Mouse (Mus musculus): ENCODE measurements around the gene Tpx2. TPM values are rescaled to one million over a fixed set of nuclear protein-coding genes. Genes with fewer than 3 reads are reported as not detected.

Gene Tpx2
- polyA plus RNA-seq, 1 experiment from 2014 or later, result 14.8 TPM

DNA sequence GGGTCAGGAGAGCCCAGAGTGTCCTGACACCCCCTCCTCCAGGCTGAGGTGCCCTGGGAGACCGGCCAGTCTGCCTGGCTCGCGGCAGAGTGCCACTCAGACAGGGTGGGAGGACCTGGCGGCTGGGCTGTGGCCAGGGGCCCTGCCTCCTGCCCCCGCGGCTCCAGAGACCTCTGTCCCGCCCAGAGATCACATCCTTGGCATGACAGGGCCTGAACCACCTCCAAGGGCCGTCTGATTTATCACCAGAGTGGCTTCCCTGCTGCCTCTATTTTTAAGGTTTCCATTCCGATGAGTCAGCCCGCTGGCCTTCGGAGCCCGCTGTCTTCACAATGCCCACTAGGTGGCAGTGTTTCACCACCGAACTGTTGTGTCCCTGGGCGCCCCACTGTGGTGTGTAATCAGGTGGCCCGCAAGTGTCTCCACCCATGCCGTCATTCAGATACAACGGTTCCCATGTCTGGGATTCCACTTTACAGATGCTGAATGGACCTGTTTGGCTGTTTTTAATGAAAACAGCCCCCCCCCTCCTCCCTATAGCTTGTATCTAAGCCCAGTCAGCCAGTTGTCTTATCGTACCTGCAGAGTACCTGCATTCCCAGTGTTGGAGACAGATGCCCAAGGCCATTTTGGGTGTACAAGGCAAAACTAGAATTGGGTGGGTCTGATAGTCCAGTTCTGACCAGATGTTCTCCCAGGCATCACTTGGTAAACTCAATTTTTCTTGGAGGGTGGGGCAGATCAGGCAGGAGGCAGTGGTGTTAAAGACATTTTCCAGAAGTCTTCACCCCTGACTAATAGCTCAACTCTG lies 66.8 kb downstream of the Tpx2 start:
- ATAC-seq, result peak; percentile 87
- peaks cover 23% of the 10 kb centered on the region for H3K27me3 ChIP-seq (replicated peaks; ENCODE audit: control insufficient read depth, insufficient read depth, low read length)
- H3K9ac ChIP-seq (ENCODE audit: low read depth, low read length), result peak overlapping the region; percentile 65

DNA sequence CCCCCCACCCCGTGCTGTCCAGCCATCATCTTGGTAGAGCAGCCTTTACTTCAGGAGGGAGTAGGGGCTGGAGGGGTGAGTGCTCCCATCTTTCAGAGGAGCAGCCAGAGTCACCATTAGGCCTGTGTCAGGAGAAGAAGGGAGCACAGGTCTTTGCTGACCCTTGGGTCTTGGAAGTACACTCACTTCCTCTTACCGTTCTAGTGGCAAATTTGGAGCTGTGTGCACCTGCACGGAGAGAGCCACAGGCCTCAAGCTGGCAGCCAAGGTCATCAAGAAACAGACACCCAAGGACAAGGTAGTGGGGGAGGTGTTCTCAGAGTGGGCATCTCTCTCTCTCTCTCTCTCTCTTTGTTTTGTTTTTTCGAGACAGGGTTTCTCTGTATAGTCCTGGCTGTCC lies 67.7 kb downstream of the Tpx2 start:
- H3K4me2 ChIP-seq (ENCODE audit: low read length), result no peak overlapping the region
- no peaks in the 10 kb centered on the region for H3K9me3 ChIP-seq (ENCODE audit: control insufficient read depth, low read length)
- no peaks in the 10 kb centered on the region for H3K36me3 ChIP-seq (ENCODE audit: control insufficient read depth, insufficient read depth, low read length)
- 67% methylated on average over 4 of the region's 4 CpGs for WGBS
- peaks cover 8% of the 10 kb centered on the region for H3K4me1 ChIP-seq (ENCODE audit: control insufficient read depth, insufficient read depth, low read depth, low read length)
- H3K9ac ChIP-seq (ENCODE audit: low read depth, low read length), result no peak overlapping the region
- H3K27ac ChIP-seq (ENCODE audit: low read depth, low read length), result no peak overlapping the region
- no peak for ATAC-seq
- H3K4me3 ChIP-seq (ENCODE audit: low read length), result no peak overlapping the region
- peaks cover 23% of the 10 kb centered on the region for H3K27me3 ChIP-seq (replicated peaks; ENCODE audit: control insufficient read depth, insufficient read depth, low read length)

More for the DNA sequence above, 66.8 kb downstream of the Tpx2 start:
- H3K9me3 ChIP-seq (ENCODE audit: control insufficient read depth, low read length), result no peaks in the 10 kb centered on the region
- H3K4me2 ChIP-seq (ENCODE audit: low read length), result peak overlapping the region; percentile 67
- peak overlapping the region; percentile 35 for H3K4me3 ChIP-seq (ENCODE audit: low read length)
- H3K36me3 ChIP-seq (ENCODE audit: control insufficient read depth, insufficient read depth, low read length), result no peaks in the 10 kb centered on the region
- no peak overlapping the region for H3K27ac ChIP-seq (ENCODE audit: low read depth, low read length)
- peaks cover 8% of the 10 kb centered on the region for H3K4me1 ChIP-seq (ENCODE audit: control insufficient read depth, insufficient read depth, low read depth, low read length)
- WGBS, result 3% methylated on average over 18 of the region's 18 CpGs

DNA sequence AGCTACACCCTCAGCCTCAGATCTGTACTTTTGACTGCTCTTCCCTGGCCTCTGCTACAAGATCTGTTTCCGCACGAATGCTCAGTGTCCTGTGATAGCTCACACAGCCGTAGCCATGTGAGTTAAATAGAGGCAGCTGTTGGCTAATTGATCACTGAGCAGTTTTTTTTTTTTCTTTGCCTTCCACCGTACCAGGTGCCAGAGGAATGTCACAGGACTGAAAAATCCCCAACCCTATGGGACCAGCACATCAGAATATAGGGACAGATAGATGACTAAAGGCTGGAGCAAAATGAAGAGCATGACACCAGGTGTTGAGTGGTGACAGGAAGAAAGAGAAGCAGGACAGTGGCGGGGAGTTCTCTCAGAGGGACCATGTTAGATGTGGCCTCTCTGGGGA lies 68.3 kb downstream of the Tpx2 start:
- H3K4me2 ChIP-seq (ENCODE audit: low read length), result no peak overlapping the region
- H3K9ac ChIP-seq (ENCODE audit: low read depth, low read length), result no peak overlapping the region
- peaks cover 8% of the 10 kb centered on the region for H3K4me1 ChIP-seq (ENCODE audit: control insufficient read depth, insufficient read depth, low read depth, low read length)
- WGBS, result 55% methylated on average over 5 of the region's 5 CpGs
- H3K4me3 ChIP-seq (ENCODE audit: low read length), result no peak overlapping the region
- ATAC-seq, result no peak
- H3K27ac ChIP-seq (ENCODE audit: low read depth, low read length), result no peak overlapping the region
- H3K27me3 ChIP-seq (replicated peaks; ENCODE audit: control insufficient read depth, insufficient read depth, low read length), result peaks cover 19% of the 10 kb centered on the region
- no peaks in the 10 kb centered on the region for H3K9me3 ChIP-seq (ENCODE audit: control insufficient read depth, low read length)
- H3K36me3 ChIP-seq (ENCODE audit: control insufficient read depth, insufficient read depth, low read length), result no peaks in the 10 kb centered on the region

DNA sequence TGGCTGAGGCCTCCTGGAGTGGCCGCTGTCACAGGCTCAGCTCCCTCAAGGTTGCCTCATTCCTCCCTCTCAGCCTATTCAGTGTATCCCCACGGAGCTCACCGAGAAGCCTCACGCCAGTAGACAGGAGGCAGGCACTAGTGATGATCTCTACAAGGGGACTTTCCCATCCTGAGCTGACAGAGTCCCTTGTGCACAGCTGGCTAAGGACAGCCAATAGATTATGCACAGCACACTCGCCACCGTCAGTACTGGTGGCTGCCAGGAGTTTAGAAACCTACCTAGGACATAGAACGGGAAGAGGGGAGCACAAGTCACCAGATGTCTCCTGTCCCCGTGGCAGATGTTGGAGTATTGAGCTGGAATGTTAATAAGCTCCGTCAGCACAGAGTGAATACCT lies 69.9 kb downstream of the Tpx2 start:
- H3K27ac ChIP-seq (ENCODE audit: low read depth, low read length), result no peak overlapping the region
- 57% methylated on average over 9 of the region's 9 CpGs for WGBS
- H3K9ac ChIP-seq (ENCODE audit: low read depth, low read length), result no peak overlapping the region
- H3K4me2 ChIP-seq (ENCODE audit: low read length), result no peak overlapping the region
- peaks cover 8% of the 10 kb centered on the region for H3K4me1 ChIP-seq (ENCODE audit: control insufficient read depth, insufficient read depth, low read depth, low read length)
- H3K4me3 ChIP-seq (ENCODE audit: low read length), result no peak overlapping the region
- H3K36me3 ChIP-seq (ENCODE audit: control insufficient read depth, insufficient read depth, low read length), result no peaks in the 10 kb centered on the region
- H3K9me3 ChIP-seq (ENCODE audit: control insufficient read depth, low read length), result no peaks in the 10 kb centered on the region
- peaks cover 12% of the 10 kb centered on the region for H3K27me3 ChIP-seq (replicated peaks; ENCODE audit: control insufficient read depth, insufficient read depth, low read length)
- ATAC-seq, result no peak

DNA sequence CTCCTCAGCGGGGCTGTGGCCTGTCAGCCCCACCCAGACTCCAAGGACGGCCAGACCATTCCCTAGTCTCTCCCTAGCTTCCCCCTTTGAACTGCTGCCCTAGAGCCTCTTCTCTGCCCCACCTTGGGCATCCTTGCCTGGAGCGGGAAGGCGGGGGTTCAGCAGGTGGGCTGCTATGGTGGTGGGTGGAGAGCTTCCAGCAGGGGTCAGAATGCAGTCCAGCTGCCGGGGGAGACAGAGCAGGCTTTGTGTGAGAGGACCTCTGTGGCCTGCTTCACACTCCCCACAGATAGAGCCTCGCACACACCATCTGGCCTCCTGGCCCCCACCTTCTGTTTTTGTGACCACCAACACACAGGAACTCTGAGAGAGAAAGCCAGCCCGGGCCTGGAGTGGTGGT lies 74.6 kb downstream of the Tpx2 start:
- no peak overlapping the region for H3K9ac ChIP-seq (ENCODE audit: low read depth, low read length)
- H3K4me2 ChIP-seq (ENCODE audit: low read length), result no peak overlapping the region
- H3K4me1 ChIP-seq (ENCODE audit: control insufficient read depth, insufficient read depth, low read depth, low read length), result no peaks in the 10 kb centered on the region
- H3K27ac ChIP-seq (ENCODE audit: low read depth, low read length), result no peak overlapping the region
- no peaks in the 10 kb centered on the region for H3K36me3 ChIP-seq (ENCODE audit: control insufficient read depth, insufficient read depth, low read length)
- no peaks in the 10 kb centered on the region for H3K9me3 ChIP-seq (ENCODE audit: control insufficient read depth, low read length)
- no peak overlapping the region for H3K4me3 ChIP-seq (ENCODE audit: low read length)
- ATAC-seq, result no peak
- no peaks in the 10 kb centered on the region for H3K27me3 ChIP-seq (replicated peaks; ENCODE audit: control insufficient read depth, insufficient read depth, low read length)
- WGBS, result 39% methylated on average over 7 of the region's 7 CpGs

DNA sequence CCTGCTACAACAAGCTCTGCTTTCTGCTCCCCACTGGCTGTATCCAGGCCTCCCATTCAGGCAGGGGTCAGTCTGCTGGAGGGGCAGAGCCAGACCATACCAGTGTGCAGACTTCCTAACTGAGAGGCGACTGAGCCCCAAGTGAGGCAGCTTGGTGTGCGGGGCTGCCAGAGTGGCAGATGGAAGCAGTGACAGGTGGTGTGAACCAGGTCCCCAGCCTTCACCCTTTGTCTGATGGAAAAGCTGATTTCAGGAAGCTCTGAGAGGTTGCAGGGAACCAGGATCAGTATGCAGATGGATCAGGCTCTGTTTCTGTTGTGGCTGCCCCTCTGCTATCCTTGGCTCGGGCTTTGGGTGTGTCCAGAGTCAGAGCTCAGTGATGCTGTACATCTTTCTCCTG lies 75.9 kb downstream of the Tpx2 start:
- no peaks in the 10 kb centered on the region for H3K27me3 ChIP-seq (replicated peaks; ENCODE audit: control insufficient read depth, insufficient read depth, low read length)
- H3K9ac ChIP-seq (ENCODE audit: low read depth, low read length), result no peak overlapping the region
- no peak overlapping the region for H3K4me3 ChIP-seq (ENCODE audit: low read length)
- no peak overlapping the region for H3K4me2 ChIP-seq (ENCODE audit: low read length)
- no peak for ATAC-seq
- no peaks in the 10 kb centered on the region for H3K36me3 ChIP-seq (ENCODE audit: control insufficient read depth, insufficient read depth, low read length)
- WGBS, result 41% methylated on average over 3 of the region's 3 CpGs
- H3K4me1 ChIP-seq (ENCODE audit: control insufficient read depth, insufficient read depth, low read depth, low read length), result no peaks in the 10 kb centered on the region
- no peaks in the 10 kb centered on the region for H3K9me3 ChIP-seq (ENCODE audit: control insufficient read depth, low read length)
- no peak overlapping the region for H3K27ac ChIP-seq (ENCODE audit: low read depth, low read length)

DNA sequence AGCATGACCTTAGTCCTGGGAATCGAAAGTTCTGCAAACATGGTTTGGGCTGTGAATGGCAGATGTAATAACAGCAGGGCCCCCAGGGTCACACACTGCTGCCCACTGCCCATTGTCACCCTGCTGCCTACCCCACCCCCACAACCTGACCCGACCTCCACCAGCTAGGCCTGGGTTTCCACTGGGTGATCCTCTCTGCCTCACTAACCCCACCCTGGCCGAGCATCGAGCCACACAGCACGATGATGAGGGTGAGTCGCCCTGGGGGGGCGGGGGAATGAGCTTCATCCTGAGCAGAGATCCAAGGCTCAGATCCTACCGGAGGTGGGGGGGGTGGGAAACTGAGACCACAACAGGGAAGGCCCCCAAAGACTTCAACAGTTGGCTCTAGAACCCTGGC lies 76.4 kb downstream of the Tpx2 start:
- no peak overlapping the region for H3K27ac ChIP-seq (ENCODE audit: low read depth, low read length)
- no peaks in the 10 kb centered on the region for H3K4me1 ChIP-seq (ENCODE audit: control insufficient read depth, insufficient read depth, low read depth, low read length)
- no peak overlapping the region for H3K4me2 ChIP-seq (ENCODE audit: low read length)
- no peak overlapping the region for H3K9ac ChIP-seq (ENCODE audit: low read depth, low read length)
- no peaks in the 10 kb centered on the region for H3K27me3 ChIP-seq (replicated peaks; ENCODE audit: control insufficient read depth, insufficient read depth, low read length)
- H3K4me3 ChIP-seq (ENCODE audit: low read length), result no peak overlapping the region
- no peaks in the 10 kb centered on the region for H3K9me3 ChIP-seq (ENCODE audit: control insufficient read depth, low read length)
- no peak for ATAC-seq
- 44% methylated on average over 8 of the region's 8 CpGs for WGBS
- H3K36me3 ChIP-seq (ENCODE audit: control insufficient read depth, insufficient read depth, low read length), result no peaks in the 10 kb centered on the region

DNA sequence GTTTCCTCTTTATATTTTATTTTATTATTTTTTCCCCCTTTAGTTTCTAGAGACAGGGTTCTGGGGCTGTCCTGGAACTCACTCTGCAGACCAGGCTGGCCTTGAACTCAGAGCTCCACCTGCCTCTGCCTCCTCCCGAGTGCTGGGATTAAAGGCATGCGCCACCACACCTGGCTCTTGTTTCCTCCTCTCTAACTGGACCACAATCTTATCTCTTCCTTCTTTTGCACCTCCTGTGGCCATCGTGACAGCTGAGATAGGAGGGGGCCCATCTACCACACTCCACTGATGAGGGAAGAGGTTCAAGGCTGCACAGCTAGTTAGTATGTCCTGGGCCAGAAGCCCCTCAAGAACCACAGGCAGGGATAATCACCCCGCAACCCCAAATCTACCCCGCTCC lies 76.8 kb downstream of the Tpx2 start:
- H3K4me2 ChIP-seq (ENCODE audit: low read length), result no peak overlapping the region

DNA sequence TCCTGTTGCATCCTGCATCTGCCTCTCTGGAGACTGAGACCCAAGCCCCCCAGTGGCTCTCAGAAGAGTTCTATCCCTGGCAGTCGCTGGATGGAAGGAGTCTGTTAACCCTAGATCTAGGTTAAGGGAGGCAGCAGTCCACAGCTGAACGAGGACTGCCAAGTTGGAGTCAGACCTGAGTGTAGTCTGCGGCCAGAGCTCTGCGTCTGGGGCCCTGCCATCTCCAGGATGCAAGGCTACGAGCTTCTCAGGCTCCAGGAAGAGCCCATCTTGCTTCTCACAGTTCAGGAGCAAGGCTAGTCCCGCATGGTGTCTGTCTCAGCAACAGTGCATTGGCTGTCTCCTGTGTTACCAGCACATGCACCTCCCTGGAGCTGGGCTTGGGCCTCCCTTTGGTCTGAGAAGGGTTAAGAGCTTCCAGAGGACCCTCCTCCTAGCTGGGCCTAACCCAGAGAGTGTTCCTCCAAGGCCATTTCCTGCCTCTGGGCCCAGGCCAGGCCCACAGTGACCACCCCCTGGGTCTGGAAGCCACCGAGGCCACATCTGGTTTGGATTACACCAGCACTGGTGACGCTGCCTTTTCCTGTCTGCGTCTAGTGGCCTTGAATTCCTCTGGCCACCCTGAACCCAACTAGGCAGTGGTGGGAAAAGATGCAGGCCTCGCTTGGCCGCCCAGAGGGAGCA lies 77.6 kb downstream of the Tpx2 start:
- Histone ChIP-seq H3K4me2 (ENCODE audit: low read length) (no peak overlapping the region), H3K27me3 (replicated peaks; ENCODE audit: control insufficient read depth, insufficient read depth, low read length) (no peaks in the 10 kb centered on the region), H3K27ac (ENCODE audit: low read depth, low read length) (peak overlapping the region; percentile 36; the same call in 1 of the 2 replicates), H3K4me1 (ENCODE audit: control insufficient read depth, insufficient read depth, low read depth, low read length) (no peaks in the 10 kb centered on the region), H3K9me3 (ENCODE audit: control insufficient read depth, low read length) (no peaks in the 10 kb centered on the region), H3K36me3 (ENCODE audit: control insufficient read depth, insufficient read depth, low read length) (no peaks in the 10 kb centered on the region), H3K4me3 (ENCODE audit: low read length) (no peak overlapping the region), H3K9ac (ENCODE audit: low read depth, low read length) (no peak overlapping the region)
- 72% methylated on average over 11 of the region's 11 CpGs for WGBS
- no peak for ATAC-seq

More for the DNA sequence above, 76.8 kb downstream of the Tpx2 start:
- Histone ChIP-seq H3K9me3 (ENCODE audit: control insufficient read depth, low read length) (no peaks in the 10 kb centered on the region), H3K27ac (ENCODE audit: low read depth, low read length) (no peak overlapping the region), H3K9ac (ENCODE audit: low read depth, low read length) (no peak overlapping the region), H3K4me1 (ENCODE audit: control insufficient read depth, insufficient read depth, low read depth, low read length) (no peaks in the 10 kb centered on the region), H3K4me3 (ENCODE audit: low read length) (no peak overlapping the region), H3K36me3 (ENCODE audit: control insufficient read depth, insufficient read depth, low read length) (no peaks in the 10 kb centered on the region), H3K27me3 (replicated peaks; ENCODE audit: control insufficient read depth, insufficient read depth, low read length) (no peaks in the 10 kb centered on the region)
- no peak for ATAC-seq
- WGBS, result 94% methylated on average over 5 of the region's 5 CpGs
